Mouse (Mus musculus) forebrain, embryonic 13.5 days (tissue): Measurements from ENCODE around the gene Trit1. TPM values are rescaled to one million over a fixed set of nuclear protein-coding genes. Genes with fewer than 3 reads are reported as not detected.

Source experiments
- ATAC-seq: fragments of 200-750 bp; cut with Nextera tagmentation; 2 replicates; pipeline ENCODE4 v1.8.0; 2017
- H3K27ac ChIP-seq: fragments of 300-500 bp; sonication (generic); 2 replicates; pipeline ENCODE4 v1.5.1; 2015; ENCODE audit warnings: inconsistent platforms, mild to moderate bottlenecking, moderate library complexity
- H3K27me3 ChIP-seq: fragments of 300-500 bp; sonication (generic); 2 replicates; pipeline ENCODE4 v1.6.1; 2015; ENCODE audit warnings: mild to moderate bottlenecking, inconsistent platforms
- H3K36me3 ChIP-seq: fragments of 300-500 bp; sonication (generic); 2 replicates; pipeline ENCODE4 v1.6.1; 2015; ENCODE audit warnings: mild to moderate bottlenecking, inconsistent platforms; ENCODE audit not compliant: poor library complexity, severe bottlenecking
- H3K4me1 ChIP-seq: fragments of 300-500 bp; sonication (generic); 2 replicates; pipeline ENCODE4 v1.6.1; 2015; ENCODE audit warnings: inconsistent platforms
- H3K4me2 ChIP-seq: fragments of 300-500 bp; sonication (generic); 2 replicates; pipeline ENCODE4 v1.6.1; 2015; ENCODE audit warnings: inconsistent platforms, mild to moderate bottlenecking, moderate library complexity
- H3K4me3 ChIP-seq: fragments of 300-500 bp; sonication (generic); 2 replicates; pipeline ENCODE4 v1.5.1; 2015; ENCODE audit warnings: mild to moderate bottlenecking, inconsistent platforms
- H3K9ac ChIP-seq: fragments of 300-500 bp; sonication (generic); 2 replicates; pipeline ENCODE4 v1.6.1; 2015; ENCODE audit warnings: mild to moderate bottlenecking, inconsistent platforms
- H3K9me3 ChIP-seq: fragments of 300-500 bp; sonication (generic); replicated peaks from 2 replicates; pipeline ENCODE4 v1.6.1; 2016; ENCODE audit warnings: inconsistent platforms
- WGBS: fragments of 180-500 bp; shearing (Covaris S2); methylation state at CpG from one replicate; pipeline ENCODE4 v1.1.7; 2015; 5-methylcytosine and 5-hydroxymethylcytosine counted together
- polyA plus RNA-seq: library from polyadenylated mRNA; unstranded; fragments of >200 nt; fragmentation: Nextera tagmentation; extraction: Ambion mirVana; gene quantifications from 2 replicates; pipeline ENCODE4 v1.2.1, GENCODE M21; 2015

Trit1 gene
- polyA plus RNA-seq, 1 experiment from 2014 or later, result 26.0 TPM

DNA sequence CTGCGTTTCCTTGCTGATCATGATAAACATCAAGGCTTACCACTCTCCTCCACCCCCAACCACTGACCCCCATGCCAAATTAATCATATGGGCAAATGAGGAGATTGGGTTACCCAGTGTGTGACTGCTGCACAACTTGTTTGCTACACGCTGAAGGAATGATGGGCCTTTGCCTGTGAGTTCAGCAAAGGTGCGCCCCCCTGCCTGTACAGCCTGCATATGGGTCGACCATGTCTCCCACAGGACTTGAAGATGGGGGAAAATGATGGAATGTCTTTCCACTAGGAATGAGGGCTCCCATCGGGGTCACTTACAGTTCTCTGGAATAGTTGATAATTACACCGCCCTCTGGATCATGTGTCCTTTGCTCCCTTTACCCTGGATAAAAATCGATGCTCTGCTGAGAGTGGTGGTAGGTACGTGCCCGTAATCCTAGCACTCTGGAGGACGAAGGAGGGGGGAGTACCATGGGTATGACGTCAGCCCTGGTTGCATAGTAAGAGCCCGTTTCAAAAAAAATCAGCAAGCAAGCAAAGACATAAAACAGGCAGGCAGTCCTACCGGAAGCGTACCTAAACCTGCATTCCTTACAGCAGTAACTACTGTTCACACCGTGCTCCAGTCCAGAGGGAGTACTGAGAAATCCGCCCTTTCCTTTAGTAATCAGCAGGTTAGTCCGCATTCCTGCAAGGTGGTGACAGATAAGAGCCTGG is 76.8 kb downstream of the Trit1 start:
- no peaks in the 10 kb centered on the region for H3K9me3 ChIP-seq
- no peak overlapping the region for H3K4me3 ChIP-seq
- H3K9ac ChIP-seq, result no peak overlapping the region
- no peaks in the 10 kb centered on the region for H3K4me1 ChIP-seq
- no peaks in the 10 kb centered on the region for H3K27me3 ChIP-seq
- no peaks in the 10 kb centered on the region for H3K36me3 ChIP-seq
- H3K4me2 ChIP-seq, result peak overlapping the region; percentile 12; the same call in 1 of the 2 replicates
- H3K27ac ChIP-seq, result no peak overlapping the region
- WGBS, result 71% methylated on average over 17 of the region's 17 CpGs
- ATAC-seq, result no peak

DNA sequence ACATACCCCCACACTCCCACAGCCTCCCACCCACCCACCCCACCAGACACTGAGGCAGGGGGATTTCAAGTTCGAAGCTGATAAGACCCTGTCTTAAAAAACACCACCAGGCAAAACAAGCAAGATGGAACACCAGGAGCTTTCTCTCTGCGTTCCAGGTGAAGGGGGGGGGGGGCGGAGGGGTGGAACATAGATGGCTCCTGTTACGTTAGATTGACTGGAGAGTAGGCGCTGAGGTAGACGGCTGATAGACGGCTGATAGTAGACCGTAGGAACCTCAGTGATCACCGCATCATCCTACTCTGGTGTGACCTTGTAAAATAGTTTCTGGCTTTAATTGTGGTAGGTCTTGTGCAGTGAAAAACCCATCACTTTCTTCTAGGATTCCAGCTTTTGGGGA is 77.5 kb downstream of the Trit1 start:
- H3K4me3 ChIP-seq, result no peak overlapping the region
- no peak overlapping the region for H3K9ac ChIP-seq
- no peaks in the 10 kb centered on the region for H3K4me1 ChIP-seq
- H3K27me3 ChIP-seq, result no peaks in the 10 kb centered on the region
- no peak for ATAC-seq
- 72% methylated on average over 8 of the region's 9 CpGs for WGBS
- no peak overlapping the region for H3K27ac ChIP-seq
- no peak overlapping the region for H3K4me2 ChIP-seq
- H3K9me3 ChIP-seq, result no peaks in the 10 kb centered on the region
- no peaks in the 10 kb centered on the region for H3K36me3 ChIP-seq

Other genes with a start within 250 kb of the Trit1 start
- gene Ppt1, start 180.4 kb upstream of the Trit1 start, polyA plus RNA-seq, result 71.1 and 73.2 TPM in 2 replicates
- gene Cap1, start 130.5 kb upstream of the Trit1 start, polyA plus RNA-seq, result 70.7 and 71.3 TPM in 2 replicates
- gene Mfsd2a, start 55.4 kb upstream of the Trit1 start, polyA plus RNA-seq, result 26.7 and 28.2 TPM in 2 replicates
- 59.3 and 63.3 TPM in 2 replicates for gene Mycl, start 20.9 kb upstream of the Trit1 start, polyA plus RNA-seq
- gene Bmp8b, start 88.6 kb downstream of the Trit1 start, polyA plus RNA-seq, result 0.19 and 0.25 TPM in 2 replicates
- gene Oxct2b, start 99.7 kb downstream of the Trit1 start, polyA plus RNA-seq, result not detected in 2 replicates
- 91.6 and 96.0 TPM in 2 replicates for gene Ppie, start 123.4 kb downstream of the Trit1 start, polyA plus RNA-seq
- 7.7 and 10.8 TPM in 2 replicates for gene Hpcal4, start 166.6 kb downstream of the Trit1 start, polyA plus RNA-seq
- 0.24 TPM in 1 of 2 replicates, not detected in the other for gene Nt5c1a, start 184.9 kb downstream of the Trit1 start, polyA plus RNA-seq
- gene Heyl, start 217.0 kb downstream of the Trit1 start, polyA plus RNA-seq, result 3.8 and 4.1 TPM in 2 replicates
- gene Pabpc4, start 245.8 kb downstream of the Trit1 start, polyA plus RNA-seq, result 27.7 and 28.6 TPM in 2 replicates